Mouse (Mus musculus) thymus, postnatal 14 days (tissue): ENCODE measurements around the gene Asb6.

Experiments
- DNase-seq: peaks from one replicate; pipeline ENCODE4 v3.0.0; 2021

Asb6 gene

GRCm38 (mm10) chr2:30833644-30834043 lies 3.5 kb upstream of the Asb6 start:
- no peak for DNase-seq

DNA sequence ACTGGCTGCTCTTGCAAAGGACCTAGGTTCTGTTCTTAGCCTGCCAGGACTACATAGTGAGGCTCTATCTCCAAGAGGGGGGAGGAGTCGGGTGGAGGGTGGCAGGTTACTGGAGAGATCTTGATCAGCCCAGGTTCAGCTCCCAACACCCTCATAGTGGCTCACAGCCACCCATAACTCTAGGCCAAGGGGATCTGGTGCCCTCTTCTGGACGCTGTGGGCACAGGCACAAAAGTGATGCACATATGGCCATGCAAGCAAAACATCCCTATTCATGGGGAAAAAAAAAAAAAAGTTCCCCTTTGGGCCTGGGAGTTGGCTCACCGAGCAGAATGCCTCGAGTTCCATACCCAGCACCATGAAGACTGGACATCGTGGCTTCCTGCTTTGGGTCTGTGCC lies 818 bp downstream of the Asb6 start:
- DNase-seq, result peak; percentile 70

GRCm38 (mm10) chr2:30827749-30828475 lies 2.2 kb downstream of the Asb6 start:
- peak; percentile 95 for DNase-seq

DNA sequence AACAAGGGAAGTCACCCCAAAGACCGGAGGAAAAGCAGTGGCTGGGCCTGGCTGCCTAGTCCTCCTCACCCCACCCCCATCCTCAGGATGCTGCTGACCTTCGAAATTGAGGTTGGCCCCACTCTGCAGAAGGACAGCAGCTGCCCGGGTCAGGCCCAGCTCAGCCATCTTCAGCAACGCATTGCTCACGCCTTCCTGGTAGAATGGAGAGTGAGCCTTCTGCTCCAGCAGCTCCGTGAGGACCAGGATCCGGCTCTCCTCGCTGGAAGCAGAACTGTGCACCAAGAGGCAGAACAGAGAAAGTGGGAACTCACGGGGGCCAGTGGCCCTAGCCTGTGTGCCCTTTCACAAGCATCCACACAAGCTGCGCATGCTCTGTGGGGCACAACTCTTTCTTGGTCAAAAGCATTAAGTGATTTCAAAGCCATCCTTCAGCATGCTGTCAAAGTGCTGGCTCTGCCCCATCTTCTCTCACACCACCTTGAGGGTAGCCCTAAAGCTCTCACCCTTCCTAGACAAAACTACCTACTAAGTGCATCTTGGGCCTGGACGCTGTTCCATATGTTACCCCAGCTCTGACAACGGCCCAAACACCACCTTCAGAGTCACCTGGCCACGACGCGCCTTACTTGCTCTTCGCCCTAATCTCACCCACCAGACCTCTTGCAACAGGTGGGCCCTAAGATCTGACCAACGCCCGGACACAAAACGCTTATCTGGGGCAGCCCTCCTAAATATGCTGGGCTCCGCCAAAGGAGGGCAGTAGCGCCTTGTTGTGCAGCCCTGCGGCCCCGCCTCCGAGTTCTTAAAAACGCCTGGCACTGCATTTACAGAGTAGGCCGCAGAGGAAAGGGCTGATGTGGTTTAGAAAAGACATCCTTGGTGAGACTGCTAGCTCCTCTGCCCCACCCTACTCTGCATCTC lies 3.0 kb downstream of the Asb6 start:
- peak; percentile 60 for DNase-seq

DNA sequence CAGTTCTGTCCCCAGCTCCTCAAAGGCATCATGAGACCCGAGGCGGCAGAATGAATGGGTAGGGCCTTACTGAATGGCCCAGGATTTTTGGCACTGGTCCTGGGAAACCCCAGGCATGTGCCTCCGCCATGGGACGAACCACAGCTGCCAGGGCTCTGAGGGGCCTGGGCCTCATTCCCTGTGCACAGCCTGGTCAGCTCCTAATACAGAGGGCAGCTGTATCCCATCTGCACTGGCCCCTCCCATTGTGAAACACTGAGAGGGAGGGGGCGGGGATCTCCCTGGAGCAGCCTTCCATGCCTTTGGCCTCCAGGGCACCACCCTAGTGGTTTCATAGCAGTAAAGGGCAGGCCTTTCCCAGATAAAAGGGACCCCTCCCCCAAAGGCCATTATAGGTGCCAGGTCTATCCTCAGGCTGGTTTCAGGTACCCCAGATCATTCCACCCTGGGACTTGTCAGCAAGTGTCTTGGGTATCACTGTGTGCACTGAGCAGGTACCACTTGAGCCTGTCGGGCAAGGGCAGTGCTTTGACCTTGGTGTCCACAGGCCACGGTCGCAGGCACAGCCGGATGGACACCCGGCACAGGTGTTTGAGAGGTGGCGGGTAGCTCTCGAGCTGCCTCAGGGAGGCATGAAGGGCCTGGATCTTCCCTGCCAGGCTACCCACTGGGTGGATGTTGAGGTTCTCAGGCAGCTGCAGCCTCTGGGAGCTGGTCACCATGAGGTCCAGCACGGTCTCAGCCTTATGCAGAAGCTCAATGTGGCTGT lies 6.6 kb downstream of the Asb6 start:
- DNase-seq, result no peak

DNA sequence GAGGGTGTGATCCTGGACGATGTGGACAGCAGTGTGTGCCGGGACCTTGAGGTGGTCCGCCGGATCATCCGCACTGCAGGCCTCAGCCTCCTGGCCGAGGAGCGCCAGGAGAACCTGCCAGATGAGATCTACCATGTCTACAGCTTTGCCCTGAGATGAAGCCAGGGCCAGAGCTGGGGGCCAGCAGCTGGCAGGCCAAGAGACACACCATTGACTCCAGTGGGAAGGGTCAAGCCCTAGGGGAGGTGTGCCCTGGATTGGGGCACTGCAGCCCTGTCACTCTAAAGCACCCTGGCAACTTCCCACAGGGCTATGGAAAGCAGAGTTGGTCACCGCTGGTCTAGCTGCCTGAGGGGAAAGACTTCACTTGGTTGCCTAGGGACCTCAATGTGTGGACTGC lies 7.7 kb downstream of the Asb6 start:
- DNase-seq, result no peak

DNA sequence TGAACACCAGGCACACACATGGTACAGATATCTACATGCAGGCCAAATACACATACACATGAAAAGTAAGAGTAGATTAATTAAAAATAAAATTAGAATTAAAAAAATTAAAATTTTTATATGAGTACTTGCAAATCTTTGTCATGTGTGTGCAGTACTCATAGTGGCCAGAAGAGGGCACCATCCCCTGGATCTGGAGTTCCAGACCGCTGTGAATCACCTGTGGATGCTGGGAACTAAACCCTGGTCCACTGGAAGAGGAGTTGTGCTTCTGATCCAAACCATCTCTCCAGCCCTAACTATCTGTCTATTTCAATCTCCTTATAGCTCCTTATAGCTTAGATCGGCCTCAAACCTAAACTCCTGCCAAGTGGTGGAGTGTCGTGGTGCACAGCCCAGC lies 9.1 kb downstream of the Asb6 start:
- DNase-seq, result no peak

DNA sequence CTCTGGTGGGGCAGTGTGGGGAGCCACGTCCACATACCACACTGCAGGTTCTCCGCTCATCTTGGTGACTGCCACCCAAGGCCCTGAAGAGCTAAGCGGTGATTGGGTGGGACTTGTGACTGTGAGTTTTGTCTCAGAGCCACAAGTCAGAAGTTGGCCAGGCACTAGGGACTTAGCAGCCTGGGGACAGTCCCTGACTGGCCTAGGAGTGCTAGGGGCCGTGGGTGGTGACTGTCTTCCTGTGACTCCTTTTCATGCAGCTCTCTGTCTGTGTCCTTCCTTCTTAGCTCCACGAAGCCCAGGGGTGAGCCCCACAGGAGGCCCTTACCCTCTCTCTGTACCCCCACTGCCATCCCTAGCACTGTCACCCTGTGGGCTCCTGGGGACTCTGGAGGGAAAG lies 10.3 kb downstream of the Asb6 start:
- no peak for DNase-seq

GRCm38 (mm10) chr2:30816383-30816782 lies 13.8 kb downstream of the Asb6 start:
- DNase-seq, result no peak

GRCm38 (mm10) chr2:30810573-30810972 lies 19.6 kb downstream of the Asb6 start:
- DNase-seq, result no peak

DNA sequence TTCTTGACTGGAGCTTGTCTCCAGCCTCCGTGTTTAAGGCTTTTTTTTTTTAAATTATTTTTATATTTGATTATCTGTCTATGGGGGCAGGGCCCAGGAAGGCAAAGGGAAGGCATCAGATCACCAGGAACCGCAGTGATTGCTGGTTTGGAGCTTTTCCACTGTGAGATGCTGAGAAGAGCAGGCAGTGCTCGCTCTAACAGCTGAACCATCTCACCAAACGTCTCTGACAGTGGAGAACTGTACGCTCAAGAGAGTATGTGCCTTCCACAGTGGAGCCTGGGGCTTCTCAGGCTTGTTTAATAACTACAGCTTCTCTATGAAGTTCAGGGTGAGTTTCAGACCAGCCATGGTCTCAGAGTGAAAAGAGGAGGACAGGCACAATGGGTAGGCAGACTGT lies 20.6 kb downstream of the Asb6 start:
- no peak for DNase-seq

GRCm38 (mm10) chr2:30808296-30808655 lies 21.9 kb downstream of the Asb6 start:
- DNase-seq, result no peak

GRCm38 (mm10) chr2:30807648-30808295 lies 22.4 kb downstream of the Asb6 start, which contains the start of gene Ntmt1:
TSS of gene Ntmt1 (plus strand) at chr2:30807826.
- DNase-seq, result peak; percentile 99

DNA sequence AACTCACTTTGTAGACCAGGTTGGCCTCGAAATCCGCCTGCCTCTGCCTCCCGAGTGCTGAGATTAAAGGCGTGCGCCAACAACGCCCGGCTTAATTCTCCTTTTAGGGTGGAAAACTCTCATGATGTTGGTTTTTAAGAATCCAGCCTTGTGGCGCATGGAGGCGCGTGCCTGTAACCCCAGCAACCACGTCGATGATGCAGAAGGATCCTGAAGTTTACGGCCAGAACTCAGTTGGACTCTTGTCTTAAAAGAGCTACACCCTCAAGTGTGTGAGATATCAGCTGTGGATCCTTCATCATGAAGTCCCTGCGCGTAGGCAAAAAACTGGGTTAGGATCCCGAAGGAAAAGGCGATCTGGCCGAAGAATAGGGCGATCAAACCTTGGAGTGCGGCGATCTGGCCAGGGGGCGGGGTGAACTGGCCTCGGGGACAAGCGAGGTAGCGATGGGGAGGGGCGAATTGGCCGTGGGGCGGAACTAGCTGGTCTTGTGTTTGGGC lies 22.9 kb downstream of the Asb6 start:
- DNase-seq, result no peak

- no peak for DNase-seq
Measured at GRCm38 (mm10) chr2:30805983-30806382, 24.1 kb downstream of the Asb6 start.

DNA sequence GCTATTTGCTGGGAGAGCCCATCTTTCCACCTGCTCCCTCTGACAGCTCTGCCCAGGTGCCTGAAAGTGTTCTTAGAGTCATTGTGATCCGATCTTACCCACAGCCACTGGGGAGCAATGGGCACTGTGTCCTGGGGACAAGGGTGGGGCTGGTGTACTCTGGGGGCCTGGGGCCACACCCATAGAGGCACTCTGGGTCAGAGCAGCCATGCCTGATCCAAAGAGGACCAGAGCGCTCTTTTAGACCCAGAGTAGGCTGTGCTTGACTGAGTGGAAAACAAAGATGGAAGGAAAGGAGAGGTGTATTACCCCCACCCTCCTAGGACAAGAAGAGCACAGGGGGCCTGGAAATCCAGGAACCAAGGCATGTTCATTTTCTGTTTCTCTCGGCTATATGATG lies 26.5 kb downstream of the Asb6 start, which contains the start of gene 1700001O22Rik:
Gene 1700001O22Rik (minus strand): TSS at position 58 of the 400 bp plus-strand sequence.
- DNase-seq, result no peak

DNA sequence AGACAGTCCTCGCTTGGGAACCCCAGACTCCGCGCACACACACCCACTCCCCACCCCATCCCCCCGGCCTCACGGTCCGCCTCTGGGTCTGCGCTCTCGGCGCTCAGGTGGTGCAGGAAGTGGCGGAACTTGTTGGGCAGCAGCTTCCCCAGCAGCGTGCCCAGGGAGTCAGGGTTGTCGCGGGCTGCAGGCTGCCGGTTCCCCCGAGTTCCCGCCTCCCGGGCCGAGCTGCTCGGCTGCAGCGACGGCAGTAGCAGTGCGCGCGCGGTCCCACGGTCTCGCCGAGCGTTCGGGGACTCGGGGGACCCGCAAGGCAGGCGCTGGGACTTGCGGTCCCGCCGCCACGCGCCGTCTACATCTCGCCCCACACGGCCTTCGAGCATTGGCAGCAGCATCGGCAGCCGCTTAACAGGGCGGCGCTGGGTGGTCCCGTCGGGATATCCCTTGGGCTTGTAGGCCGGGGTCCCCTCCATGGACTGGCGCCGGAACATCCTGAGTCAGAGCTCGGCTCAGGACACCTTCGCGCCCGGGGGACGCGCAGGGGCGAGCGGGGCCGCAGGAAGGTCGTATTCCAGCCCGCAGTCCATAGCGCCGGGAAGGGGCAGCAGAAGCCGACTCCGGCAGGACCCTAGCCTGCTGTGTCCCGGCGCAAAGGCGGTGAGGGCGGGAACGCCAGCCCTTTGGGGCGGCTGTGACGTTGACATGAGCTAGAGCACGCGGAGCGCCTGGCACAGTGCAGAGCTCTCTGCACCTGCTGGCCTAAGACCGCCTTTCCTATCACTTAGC lies 28.9 kb downstream of the Asb6 start:
- DNase-seq, result peak; percentile 53

DNA sequence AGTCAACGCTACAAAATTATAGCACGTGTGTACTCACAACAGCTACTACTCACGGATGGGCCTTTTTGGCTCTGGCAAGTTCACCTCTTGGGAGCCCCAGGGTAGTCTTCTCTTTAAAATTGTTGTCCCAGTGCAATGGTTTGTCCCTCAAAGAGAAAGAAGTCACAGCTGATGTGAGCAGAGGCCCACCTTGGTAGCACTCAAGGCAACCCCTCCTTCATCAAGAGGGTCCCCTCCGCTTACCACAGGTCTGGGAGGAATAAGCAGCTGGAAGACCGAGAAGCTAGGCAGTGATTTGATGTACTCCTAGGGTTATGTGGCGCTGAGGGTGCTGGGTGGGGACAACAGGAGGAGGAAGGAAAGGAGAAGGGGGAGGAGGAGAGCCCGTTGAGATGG lies 29.5 kb downstream of the Asb6 start:
- DNase-seq, result no peak

DNA sequence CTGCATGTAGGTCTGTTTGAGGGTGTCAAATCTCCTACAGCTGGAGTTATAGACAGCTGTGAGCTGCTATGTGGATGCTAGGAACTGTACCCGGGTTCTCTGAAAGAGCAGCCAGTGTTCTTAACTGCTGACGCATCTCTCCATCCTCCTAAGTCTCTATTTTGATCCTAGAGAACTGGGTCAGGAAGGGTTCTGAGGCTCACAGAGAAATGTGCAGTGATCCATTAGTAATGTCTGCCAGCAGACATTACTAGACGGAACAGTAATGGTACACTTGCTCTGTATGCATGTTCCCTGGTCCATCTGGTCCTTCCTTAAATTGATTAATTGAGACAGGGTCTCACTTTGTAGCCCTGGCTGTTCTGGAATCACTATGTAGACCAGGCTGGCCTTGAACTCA lies 30.7 kb downstream of the Asb6 start:
- DNase-seq, result no peak

DNA sequence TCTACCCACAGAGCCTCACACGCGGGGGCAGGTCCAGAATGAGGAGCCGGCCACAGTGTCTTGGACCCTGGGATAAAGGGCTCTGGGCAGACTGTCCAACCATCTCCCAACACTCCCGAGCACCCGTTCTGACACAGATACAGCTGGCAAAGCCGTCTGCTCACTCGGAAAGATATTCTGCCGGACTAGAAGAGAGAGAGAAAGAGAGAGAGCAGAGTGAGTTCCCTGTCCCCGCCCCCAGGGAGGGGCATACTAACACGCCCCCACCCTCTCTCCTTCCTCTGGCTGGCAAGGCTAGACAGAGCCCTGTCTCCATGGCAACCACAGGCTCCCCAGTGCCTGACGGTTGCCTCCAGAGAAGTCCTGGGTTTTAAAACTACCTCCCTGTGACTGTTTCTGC lies 33.8 kb downstream of the Asb6 start:
- DNase-seq, result peak; percentile 85

- DNase-seq, result no peak
Measured at GRCm38 (mm10) chr2:30795889-30796275, 34.3 kb downstream of the Asb6 start.
